Mouse (Mus musculus): ENCODE results near the gene Rarb. TPM values are rescaled to one million over a fixed set of nuclear protein-coding genes. Genes with fewer than 3 reads are reported as not detected.

Gene Rarb
- not detected for polyA plus RNA-seq (2017; shearing (Covaris generic))

DNA sequence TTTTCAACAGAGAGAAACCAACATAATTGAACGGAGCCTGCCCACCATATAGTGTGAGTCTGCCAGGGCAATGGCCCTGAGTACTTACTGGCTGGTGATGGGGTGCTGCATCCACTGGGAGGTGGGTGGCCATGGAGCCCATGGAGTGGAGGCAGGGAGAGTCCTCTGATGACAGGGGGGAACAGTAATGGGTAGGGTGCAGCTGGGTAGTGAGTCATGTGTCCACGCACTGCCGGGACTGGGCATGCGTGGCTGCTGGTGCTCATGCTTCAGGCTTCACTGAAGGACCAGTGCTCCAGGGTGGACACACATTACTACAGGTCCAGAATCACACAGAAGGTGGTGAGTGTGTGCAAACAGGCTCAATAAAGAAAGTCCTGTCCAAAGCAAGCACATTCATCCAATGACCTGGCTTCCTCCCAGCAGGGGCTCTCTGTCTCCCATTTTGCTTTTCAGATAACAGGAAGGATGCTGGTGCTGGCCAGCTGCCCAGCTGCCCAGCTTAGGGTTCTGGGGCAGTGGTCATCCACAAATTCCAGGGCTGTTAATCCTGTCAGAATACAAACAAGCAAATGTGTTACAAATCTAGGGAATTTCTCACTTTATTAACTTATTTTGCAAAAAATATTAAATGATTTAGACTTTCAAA lies at the start of gene Rarb:
Rarb (minus strand) TSS at position 555 of the 649 bp plus-strand sequence.

All from activated CD4-positive, CD25-positive, alpha-beta regulatory T cell, adult 9 weeks (primary cell).